Mouse (Mus musculus) midbrain, postnatal 0 days (tissue): ENCODE results near the gene Syt3. TPM values are rescaled to one million over a fixed set of nuclear protein-coding genes. Genes with fewer than 3 reads are reported as not detected.

Experiments used
- ATAC-seq: fragments of 200-750 bp; cut with Nextera tagmentation; 2 replicates; pipeline ENCODE4 v1.8.0; 2017; ENCODE audit warnings: moderate number of reproducible peaks, mild to moderate bottlenecking, moderate TSS enrichment, moderate library complexity; ENCODE audit not compliant: low FRiP score
- DNase-seq: peaks from one replicate; pipeline ENCODE4 v3.0.0-alpha.2; 2015; ENCODE audit warnings: low spot score
- H3K27ac ChIP-seq: fragments of 300-500 bp; sonication (generic); 2 replicates; pipeline ENCODE4 v1.5.1; 2014; ENCODE audit warnings: low read depth, mild to moderate bottlenecking, low read length, mixed read lengths
- H3K27me3 ChIP-seq: fragments of 300-500 bp; sonication (generic); 2 replicates; pipeline ENCODE4 v1.6.1; 2014; ENCODE audit warnings: low read length, control low read depth, mixed read lengths; ENCODE audit not compliant: insufficient read depth
- H3K36me3 ChIP-seq: fragments of 300-500 bp; sonication (generic); 2 replicates; pipeline ENCODE4 v1.6.1; 2014; ENCODE audit warnings: low read length, control low read depth, mixed read lengths; ENCODE audit not compliant: insufficient read depth
- H3K4me1 ChIP-seq: fragments of 300-500 bp; sonication (generic); 2 replicates; pipeline ENCODE4 v1.6.1; 2014; ENCODE audit warnings: mild to moderate bottlenecking, control low read depth, antibody characterized with exemption, low read length, mixed read lengths; ENCODE audit not compliant: insufficient read depth
- H3K4me2 ChIP-seq: fragments of 300-500 bp; sonication (generic); 2 replicates; pipeline ENCODE4 v1.6.1; 2014; ENCODE audit warnings: low read depth, mild to moderate bottlenecking, low read length, mixed read lengths; ENCODE audit not compliant: poor library complexity, severe bottlenecking
- H3K4me3 ChIP-seq: fragments of 300-500 bp; sonication (generic); 2 replicates; pipeline ENCODE4 v1.5.1; 2014; ENCODE audit warnings: low read depth, mild to moderate bottlenecking, low read length, moderate library complexity
- H3K9ac ChIP-seq: fragments of 300-500 bp; sonication (generic); replicated peaks from 2 replicates; pipeline ENCODE4 v1.6.1; 2014; ENCODE audit warnings: mild to moderate bottlenecking, low read length, moderate library complexity, mixed read lengths; ENCODE audit not compliant: poor library complexity, severe bottlenecking
- H3K9me3 ChIP-seq: fragments of 300-500 bp; sonication (generic); 2 replicates; pipeline ENCODE4 v1.6.1; 2016; ENCODE audit warnings: low read length, control low read depth
- CTCF ChIP-seq: IDR thresholded peaks from 2 replicates; pipeline ENCODE4 v1.5.1; 2016; ENCODE audit warnings: antibody characterized with exemption, mild to moderate bottlenecking
- WGBS: fragments of 180-500 bp; shearing (Covaris S2); extraction: QIAGEN DNeasy Blood & Tissue Kit; methylation state at CpG from one replicate; pipeline ENCODE4 v1.1.7; 2014; 5-methylcytosine and 5-hydroxymethylcytosine counted together
- polyA plus RNA-seq: library from polyadenylated mRNA; unstranded; fragments of >200 nt; fragmentation: Nextera tagmentation; extraction: Ambion mirVana; gene quantifications from 2 replicates; pipeline ENCODE4 v1.2.1, GENCODE M21; 2015
- total RNA-seq: library from RNA; depleted of rRNA; stranded (reverse); fragments of >200 nt; gene quantifications from 2 replicates; pipeline ENCODE4 v1.2.3, GENCODE M21; 2014

The Syt3 gene
- total and polyA plus RNA-seq, 2 experiments from 2014 or later = 88.4 to 144 TPM

DNA sequence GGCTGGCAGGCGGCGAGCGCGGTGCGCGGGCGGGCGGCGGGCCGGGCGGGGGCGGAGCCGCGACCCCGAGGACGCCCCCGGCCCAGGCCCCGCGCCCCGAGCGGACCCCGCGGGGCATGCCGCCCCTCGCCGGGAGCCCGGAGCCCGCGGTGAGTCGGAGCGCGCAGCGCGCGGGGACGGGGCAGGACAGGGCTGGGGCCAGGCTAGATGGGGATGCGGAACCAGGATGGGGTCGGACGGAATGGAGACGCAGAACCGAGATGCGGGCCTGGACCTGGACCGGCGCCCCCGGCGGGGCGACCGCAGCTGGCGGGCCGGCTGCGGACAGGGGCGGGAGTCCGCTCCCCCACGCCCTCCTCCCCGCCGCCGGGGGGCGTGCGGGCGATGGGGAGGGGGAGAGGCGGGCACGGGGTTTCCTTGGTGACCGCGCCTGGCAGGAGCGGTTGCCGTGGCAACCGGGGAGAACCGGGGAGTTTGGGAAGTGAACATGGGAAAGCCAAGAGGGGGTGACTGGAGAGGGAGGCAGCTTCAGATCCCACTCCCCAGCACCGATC is 45.1 kb downstream of the Syt3 start, which contains the start of gene Lrrc4b:
TSS of gene Lrrc4b (plus strand) at position 51 of the 554 bp plus-strand sequence.
- Histone ChIP-seq H3K9ac (peak within 1 kb of the TSS; percentile 96), H3K27me3 (no peaks in the 10 kb centered on the region), H3K36me3 (no peaks in the 10 kb centered on the region; the same call in 1 of the 2 replicates), H3K9me3 (no peaks in the 10 kb centered on the region), H3K4me2 (peak within 1 kb of the TSS; percentile 91), H3K4me3 (peak within 1 kb of the TSS; percentile 82), H3K4me1 (peaks cover 36% of the 10 kb centered on the region), H3K27ac (peak within 1 kb of the TSS; percentile 100)
- peak; percentile 19 for TF ChIP-seq CTCF
- WGBS = under 1% methylated on average over 27 of the region's 69 CpGs
- ATAC-seq (peak; percentile 67), DNase-seq (peak; percentile 92)

DNA sequence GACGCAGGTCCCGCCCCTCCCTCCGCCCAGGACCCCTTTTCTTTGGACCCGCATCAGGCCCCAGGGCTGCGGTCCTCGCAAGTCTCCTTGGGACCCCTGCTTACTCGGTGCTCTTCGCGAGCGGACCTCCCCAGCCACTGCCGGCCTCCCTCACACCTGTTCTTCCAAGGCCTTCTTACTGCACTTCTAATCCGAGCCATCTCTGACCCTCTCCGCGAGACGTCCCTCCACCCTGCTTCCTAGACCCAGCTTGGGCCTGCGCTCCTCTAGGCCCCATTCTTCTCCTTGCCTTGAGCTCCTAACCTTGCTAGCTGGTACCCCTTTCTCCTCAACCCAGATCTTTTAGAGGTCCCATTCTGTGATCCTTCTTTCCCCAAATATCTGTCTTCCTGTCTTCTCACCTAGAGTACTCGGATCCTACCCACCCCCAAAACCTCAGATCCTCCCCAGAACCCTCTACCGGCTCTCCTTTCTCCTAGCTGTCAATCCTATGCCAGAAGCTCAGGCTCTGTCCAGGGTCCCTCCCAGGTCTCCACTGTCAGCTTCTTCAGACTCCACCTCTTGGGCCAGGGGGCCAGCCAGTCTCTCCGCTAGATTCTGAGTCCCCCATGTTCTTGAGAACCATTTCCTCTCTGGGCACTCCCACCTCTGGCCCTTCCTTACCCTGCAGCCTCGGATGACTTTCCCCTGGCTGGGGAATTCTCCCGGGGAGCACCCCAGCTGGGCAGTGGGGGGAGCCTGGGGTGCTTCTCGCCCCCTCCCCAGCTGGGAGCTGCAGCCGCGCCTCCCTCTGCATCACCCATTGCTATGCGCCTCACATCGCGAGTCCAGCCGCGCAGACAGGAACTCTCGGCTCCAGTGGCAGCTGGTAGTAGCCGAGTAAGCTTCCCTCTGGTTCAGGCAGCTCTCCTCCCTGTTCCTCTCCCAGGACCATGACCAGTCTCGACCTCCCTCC is 45.9 kb downstream of the Syt3 start:
- no peaks in the 10 kb centered on the region for H3K9me3 ChIP-seq
- H3K36me3 ChIP-seq = no peaks in the 10 kb centered on the region; the same call in 1 of the 2 replicates
- H3K9ac ChIP-seq = peak overlapping the region; percentile 96
- peak; percentile 22 for ATAC-seq
- H3K27ac ChIP-seq = peak overlapping the region; percentile 100
- no peak for TF ChIP-seq CTCF
- H3K4me1 ChIP-seq = peaks cover 36% of the 10 kb centered on the region
- H3K27me3 ChIP-seq = no peaks in the 10 kb centered on the region
- peak; percentile 72 for DNase-seq
- peak overlapping the region; percentile 82 for H3K4me3 ChIP-seq
- under 1% methylated on average over 28 of the region's 32 CpGs for WGBS
- peak overlapping the region; percentile 91 for H3K4me2 ChIP-seq

DNA sequence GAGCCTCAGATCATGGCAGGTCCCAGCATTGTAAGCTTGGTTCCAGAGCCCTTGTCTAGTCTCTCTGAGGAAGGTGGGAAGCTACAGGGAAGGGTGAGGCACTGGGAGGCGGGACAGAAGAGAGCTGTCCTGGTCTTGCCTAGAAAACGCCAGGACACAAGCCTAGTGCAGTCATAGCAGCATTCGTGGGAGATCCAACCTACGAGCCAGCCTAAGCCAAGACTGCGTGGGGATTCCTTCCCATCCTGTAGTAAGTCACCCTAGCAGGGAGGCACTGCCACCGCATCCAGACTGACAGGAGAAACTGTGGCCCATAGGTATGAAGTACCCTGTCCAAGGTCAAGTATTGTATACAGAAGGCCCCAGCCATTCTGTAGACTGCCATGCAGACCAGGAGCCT is 48.6 kb downstream of the Syt3 start:
- Histone ChIP-seq H3K4me1 (peaks cover 31% of the 10 kb centered on the region), H3K27ac (no peak overlapping the region; the same call in none of the 2 replicates), H3K27me3 (no peaks in the 10 kb centered on the region), H3K4me3 (no peak overlapping the region), H3K4me2 (no peak overlapping the region), H3K9ac (no peak overlapping the region), H3K9me3 (no peaks in the 10 kb centered on the region), H3K36me3 (peaks cover 5% of the 10 kb centered on the region; the same call in 1 of the 2 replicates)
- DNase-seq (no peak), ATAC-seq (no peak)
- 84% methylated on average over 6 of the region's 6 CpGs for WGBS
- TF ChIP-seq CTCF = no peak

DNA sequence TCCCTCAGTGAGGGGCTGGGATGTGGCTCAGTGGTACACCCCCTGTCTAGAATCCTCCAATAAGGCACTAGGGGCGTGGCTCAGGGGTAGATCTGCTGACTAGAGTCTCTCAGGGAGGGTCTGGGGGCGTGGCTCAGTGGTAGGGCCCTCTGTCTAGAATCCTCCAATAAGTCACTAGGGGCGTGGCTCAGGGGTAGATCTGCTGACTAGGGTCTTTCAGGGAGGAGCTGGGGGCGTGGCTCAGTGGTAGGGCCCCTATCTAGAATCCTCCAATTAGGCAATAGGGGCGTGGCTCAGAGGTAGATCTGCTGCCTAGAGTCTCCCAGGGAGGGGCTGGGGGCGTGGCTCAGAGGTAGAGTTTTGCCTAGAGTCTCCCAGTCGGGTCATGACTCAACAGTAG is 49.5 kb downstream of the Syt3 start:
- H3K4me2 ChIP-seq = no peak overlapping the region
- ATAC-seq = peak; percentile 33
- peak; percentile 92 for DNase-seq
- TF ChIP-seq CTCF = no peak
- no peaks in the 10 kb centered on the region for H3K9me3 ChIP-seq
- H3K27me3 ChIP-seq = no peaks in the 10 kb centered on the region
- no peak overlapping the region for H3K9ac ChIP-seq
- peaks cover 5% of the 10 kb centered on the region; the same call in 1 of the 2 replicates for H3K36me3 ChIP-seq
- no peak overlapping the region for H3K4me3 ChIP-seq
- no peak overlapping the region for H3K27ac ChIP-seq
- WGBS = 9% methylated on average over 7 of the region's 7 CpGs
- peaks cover 26% of the 10 kb centered on the region for H3K4me1 ChIP-seq

DNA sequence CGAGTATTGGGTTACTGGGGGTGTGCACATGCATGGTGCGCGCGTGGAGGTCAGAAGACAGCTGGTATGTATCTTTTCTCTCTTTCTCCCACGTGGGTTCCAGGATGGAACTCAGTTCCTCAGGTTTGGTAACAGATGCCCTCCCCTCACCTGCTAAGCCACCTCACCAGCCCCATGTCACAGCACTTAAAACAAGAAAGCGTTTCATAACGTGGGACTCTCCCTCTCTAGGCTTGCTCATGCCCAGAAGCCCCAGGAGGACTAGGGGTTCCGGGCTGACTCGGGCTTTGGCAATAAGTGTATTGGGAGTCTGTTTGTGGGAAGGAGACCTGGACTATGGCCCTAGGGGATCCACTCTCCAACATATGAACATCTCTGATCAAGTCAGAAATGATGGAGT is 50.2 kb downstream of the Syt3 start:
- H3K27ac ChIP-seq = no peak overlapping the region
- H3K9me3 ChIP-seq = no peaks in the 10 kb centered on the region
- H3K4me2 ChIP-seq = no peak overlapping the region
- TF ChIP-seq CTCF = no peak
- H3K4me3 ChIP-seq = no peak overlapping the region
- peaks cover 5% of the 10 kb centered on the region; the same call in 1 of the 2 replicates for H3K36me3 ChIP-seq
- no peak overlapping the region for H3K9ac ChIP-seq
- H3K4me1 ChIP-seq = peaks cover 26% of the 10 kb centered on the region
- 80% methylated on average over 9 of the region's 9 CpGs for WGBS
- DNase-seq (no peak), ATAC-seq (no peak)
- no peaks in the 10 kb centered on the region for H3K27me3 ChIP-seq

DNA sequence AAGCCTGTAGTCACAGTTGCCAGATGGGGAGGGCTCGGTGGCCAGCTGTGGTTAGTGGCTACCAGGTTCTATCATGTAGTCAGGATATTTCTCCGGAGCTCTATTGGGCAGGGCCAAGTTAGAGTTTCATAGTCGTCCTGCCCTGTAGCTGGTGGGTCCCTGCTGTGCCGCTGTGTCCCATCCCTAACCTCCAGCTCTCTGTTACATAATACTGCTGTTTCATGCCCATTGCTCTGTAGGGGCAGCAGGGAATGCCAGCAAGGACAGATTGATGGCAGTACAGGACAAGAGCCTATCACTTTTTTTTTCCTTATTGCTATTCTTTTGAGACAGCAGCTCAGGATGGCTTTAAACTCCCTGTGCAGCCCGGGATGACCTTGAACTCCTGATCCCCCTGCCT is 51.9 kb downstream of the Syt3 start:
- H3K9me3 ChIP-seq = no peaks in the 10 kb centered on the region
- no peak for DNase-seq
- H3K9ac ChIP-seq = no peak overlapping the region
- H3K27me3 ChIP-seq = no peaks in the 10 kb centered on the region
- peaks cover 20% of the 10 kb centered on the region for H3K4me1 ChIP-seq
- peaks cover 5% of the 10 kb centered on the region; the same call in 1 of the 2 replicates for H3K36me3 ChIP-seq
- H3K4me2 ChIP-seq = no peak overlapping the region
- no peak for TF ChIP-seq CTCF
- WGBS = 75% methylated on average over 5 of the region's 5 CpGs
- no peak for ATAC-seq
- no peak overlapping the region for H3K4me3 ChIP-seq
- no peak overlapping the region for H3K27ac ChIP-seq
